In the genomic region with DNA sequence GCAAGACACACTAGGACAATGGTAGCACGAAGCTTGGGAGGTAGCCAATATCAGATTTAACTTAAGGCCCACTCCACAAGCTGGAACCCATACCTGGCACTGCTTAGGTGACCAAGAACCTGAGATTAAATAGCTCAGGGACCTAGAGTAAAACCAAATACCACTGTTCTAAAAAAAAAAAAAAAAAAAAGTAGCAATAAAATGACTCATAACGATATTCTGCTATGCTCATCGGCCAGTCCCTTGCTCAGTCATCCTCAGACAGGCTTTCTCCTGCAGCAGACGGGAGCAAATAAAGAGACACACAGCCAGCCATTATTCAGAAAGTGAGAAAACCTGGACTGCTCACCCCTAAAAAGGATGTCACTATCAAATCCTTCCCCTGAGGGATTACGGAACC, we compare ENCODE assay signal across 23 mouse cellular contexts. TPM values are rescaled to one million over a fixed set of nuclear protein-coding genes. Genes with fewer than 3 reads are reported as not detected.
A peak's percentile ranks its signal among the peaks of the same experiment; 100 is the strongest.
DNase-seq lines count a peak whose midpoint lies in the region; ATAC-seq and TF ChIP-seq lines count a peak whose summit lies in the region.
"Had no signal": no experiment of that assay in that cellular context is flagged by ENCODE, and none has a peak within 500 bp of the region (broad histone marks: within the 10 kb centered on the region; RNA-seq: fewer than 3 reads in every experiment).

No protein-coding gene starts in this region.

- 0 out of 2 replicates have a peak overlapping the region, but pooled peaks have one; percentile 7 for H3K27ac ChIP-seq in lung, postnatal 0 days (ENCODE audit: low read length)
- H3K27ac ChIP-seq in CH12.LX (ENCODE audit: insufficient read depth, low read depth), result no peak overlapping the region
- peak overlapping the region; percentile 38; the same call in 1 of the 2 replicates for H3K27ac ChIP-seq in embryonic fibroblast, embryonic 13.5 days (ENCODE audit: insufficient read depth, low read length)

- peak; percentile 21 for DNase-seq in heart, adult 11 months
- no peak for DNase-seq in heart, postnatal 14 days
- no peak for DNase-seq in lung, postnatal 0 days (ENCODE audit: low spot score)
- DNase-seq in lung, adult 2 months, result no peak
- peak; percentile 25 for DNase-seq in CH12.LX (ENCODE audit: extremely low read depth)
- DNase-seq in urinary bladder, postnatal 10 days (ENCODE audit: low spot score), result no peak
- DNase-seq in urinary bladder, adult 18-20 months (ENCODE audit: low spot score in 2 of 2), result no peak
- DNase-seq: adrenal gland, adult 2 months; adrenal gland, adult 8-10 months; adrenal gland, postnatal 10 days; adrenal gland, postnatal 14 days; adrenal gland, postnatal 25 days; adrenal gland, postnatal 36 days; B cell, adult 2 months; cerebellum, adult 11 months; cerebellum, adult 11-12 months; cerebellum, adult 18-20 months had no signal

- no peaks in the 10 kb centered on the region for H3K9me3 ChIP-seq in lung, postnatal 0 days (ENCODE audit: low read length)
- no peaks in the 10 kb centered on the region for H3K9me3 ChIP-seq in CH12.LX (replicated peaks; ENCODE audit: low read length)

- no peaks in the 10 kb centered on the region for H3K27me3 ChIP-seq in lung, postnatal 0 days (replicated peaks; ENCODE audit: insufficient read depth, low read length)
- H3K27me3 ChIP-seq in CH12.LX (replicated peaks), result no peaks in the 10 kb centered on the region
- H3K27me3 ChIP-seq: Patski had no signal

- no peak overlapping the region for H3K4me3 ChIP-seq in lung, postnatal 0 days (ENCODE audit: low read depth, low read length)
- no peak overlapping the region for H3K4me3 ChIP-seq in lung, adult 2 months (replicated peaks; ENCODE audit: extremely low read depth, low read depth, low read length)
- no peak overlapping the region for H3K4me3 ChIP-seq in CH12.LX (replicated peaks in 1 of 3; ENCODE audit: low read depth in 2 of 3, low read length in 2 of 3, poor library complexity in 1 of 3)
- H3K4me3 ChIP-seq in embryonic fibroblast, embryonic 13.5 days (ENCODE audit: insufficient read depth, low read length), result no peak overlapping the region

- no peaks in the 10 kb centered on the region for H3K36me3 ChIP-seq in lung, postnatal 0 days (ENCODE audit: insufficient read depth, low read length)
- no peaks in the 10 kb centered on the region for H3K36me3 ChIP-seq in CH12.LX (replicated peaks in 1 of 2; ENCODE audit: control insufficient read depth in 1 of 2, insufficient read depth in 1 of 2, low read length in 1 of 2)
- H3K36me3 ChIP-seq: G1E had no signal

- no peaks in the 10 kb centered on the region for H3K79me2 ChIP-seq in CH12.LX (replicated peaks; ENCODE audit: control insufficient read depth, extremely low read depth, insufficient read depth, poor library complexity, severe bottlenecking)

- no peak for TF ChIP-seq POLR2A in lung, adult 2 months (IDR thresholded peaks at IDR 0.05; ENCODE audit: borderline replicate concordance, extremely low read depth, low read depth, low read length)
- no peak for TF ChIP-seq POLR2A in CH12.LX (IDR thresholded peaks at IDR 0.05; ENCODE audit: low read depth, low read length)
- TF ChIP-seq POLR2A in embryonic fibroblast, embryonic 13.5 days (IDR thresholded peaks at IDR 0.05; ENCODE audit: low read depth, low read length), result no peak

- intact Hi-C loops in heart, postnatal 14 days (cut with DNase I), result no loop called here

- no peak for ATAC-seq in lung, postnatal 0 days
- ATAC-seq: activated CD4-positive, CD25-positive, alpha-beta regulatory T cell, adult 4 months; CD4-positive, CD25-positive, alpha-beta regulatory T cell, adult 4 months; Patski had no signal

- TF ChIP-seq CTCF in lung, postnatal 0 days (IDR thresholded peaks at IDR 0.05), result no peak
- no peak for TF ChIP-seq CTCF in lung, adult 2 months (IDR thresholded peaks at IDR 0.05; ENCODE audit: insufficient read depth, low read length)
- no peak for TF ChIP-seq CTCF in CH12.LX (conservative IDR thresholded peaks at IDR 0.05 in 1 of 2, IDR thresholded peaks at IDR 0.05 in 1 of 2; ENCODE audit: low read depth in 2 of 2, low read length in 2 of 2)
- no peak for TF ChIP-seq CTCF in embryonic fibroblast, embryonic 13.5 days (IDR thresholded peaks at IDR 0.05; ENCODE audit: borderline replicate concordance, insufficient read depth, low read length)

- in situ Hi-C loops in CH12.LX (cut with MboI; ENCODE audit: low pct_ligation_motif_present, low pct_unique_long_range_greater_than_20kb, low sequenced_read_pairs), result no loop called here

- H3K9ac ChIP-seq in lung, postnatal 0 days (replicated peaks; ENCODE audit: low read depth), result no peak overlapping the region
- no peak overlapping the region for H3K9ac ChIP-seq in CH12.LX (ENCODE audit: insufficient read depth, low read depth)

- no peak for TF ChIP-seq RAD21 in CH12.LX (IDR thresholded peaks at IDR 0.05; ENCODE audit: low read depth, low read length)

- peaks cover 20% of the 10 kb centered on the region for H3K4me1 ChIP-seq in lung, postnatal 0 days (ENCODE audit: insufficient read depth, low read depth, low read length)
- H3K4me1 ChIP-seq in lung, adult 2 months (ENCODE audit: control insufficient read depth, insufficient read depth, low read length), result peaks cover 20% of the 10 kb centered on the region; the same call in 1 of the 2 replicates
- peaks cover 2 to 12% of the 10 kb centered on the region in 2 experiments; a peak in 2 of 4 replicates for H3K4me1 ChIP-seq in CH12.LX (ENCODE audit: control insufficient read depth in 1 of 2, insufficient read depth in 2 of 2)
- H3K4me1 ChIP-seq in embryonic fibroblast, embryonic 13.5 days (ENCODE audit: control insufficient read depth, insufficient read depth, low read length), result peaks cover 3% of the 10 kb centered on the region

- H3K4me2 ChIP-seq in lung, postnatal 0 days (replicated peaks; ENCODE audit: low read depth, low read length), result no peak overlapping the region
- no peak overlapping the region for H3K4me2 ChIP-seq in CH12.LX (ENCODE audit: insufficient read depth, low read depth, poor library complexity, severe bottlenecking)

- dilution Hi-C loops in CH12.LX (cut with MboI; ENCODE audit: extremely low pct_ligation_motif_present, extremely low pct_unique_long_range_greater_than_20kb, low sequenced_read_pairs), result no loop called here

- WGBS in lung, postnatal 0 days, result 93% methylated on average over 5 of the region's 5 CpGs
- 79% methylated on average over 5 of the region's 5 CpGs for WGBS in lung, adult 2 months

- no peak for TF ChIP-seq EP300 in lung, postnatal 0 days (IDR thresholded peaks at IDR 0.05)
- TF ChIP-seq EP300 in CH12.LX (IDR thresholded peaks at IDR 0.05; ENCODE audit: low read length), result peak; percentile 35; the same call in 1 of the 2 replicates

TF ChIP-seq in CH12.LX, 34 proteins besides CTCF, POLR2A, EP300 and RAD21:
- TF ChIP-seq SIN3A (IDR thresholded peaks at IDR 0.05; ENCODE audit: low read length) (no peak), JUND (conservative IDR thresholded peaks at IDR 0.05; ENCODE audit: low read depth, low read length) (peak; percentile 71; the same call in 1 of the 2 replicates), IRF4 (IDR thresholded peaks at IDR 0.05; ENCODE audit: low read depth, low read length) (peak; percentile 76), ELF1 (IDR thresholded peaks at IDR 0.05; ENCODE audit: low read depth, low read length) (no peak), ZNF384 (IDR thresholded peaks at IDR 0.05; ENCODE audit: low read depth, low read length) (peak; percentile 93), JUN (IDR thresholded peaks at IDR 0.05; ENCODE audit: insufficient read depth, low read depth, low read length) (peak; percentile 43; the same call in 1 of the 2 replicates)

RNA-seq across cellular contexts. Expression of a gene that starts 47.9 kb away (rescaled TPM):
- 10 to 100 TPM; 48.0 to 55.1 TPM for total RNA-seq in heart, postnatal 14 days (2021)
- 48.9 and 50.4 TPM in 2 replicates for polyA plus RNA-seq in lung, postnatal 0 days (2015; fragmentation: Nextera tagmentation; extraction: Ambion mirVana)
- polyA plus RNA-seq in lung, adult 2 months (2012; rRNA removed), result 11.7 and 24.6 TPM in 2 replicates
- total RNA-seq in CH12.LX (2012; rRNA removed) (0.17 and 0.34 TPM in 2 replicates), CH12.LX (2014; rRNA removed) (0.28 and 0.40 TPM in 2 replicates)
- polyA plus RNA-seq in CH12.LX (2012; ENCODE audit: insufficient read length, low read depth), result 0.34 and 0.76 TPM in 2 replicates
- 71.9 and 88.0 TPM in 2 replicates for polyA plus RNA-seq in embryonic fibroblast, embryonic 13.5 days (2011; ENCODE audit: insufficient read length, low read depth, missing spikeins)
- total RNA-seq: MEL had no signal
- polyA plus RNA-seq: G1E had no signal

Comparison
In these comparisons a context has a peak if more than half of its experiments do, and no peak if none do; other contexts are left out.
1. DNase-seq: peak in heart, adult 11 months (single experiment) and CH12.LX (single experiment); none in heart, postnatal 14 days (0 of 2), lung, postnatal 0 days (single experiment), lung, adult 2 months (single experiment), urinary bladder, postnatal 10 days (single experiment) and urinary bladder, adult 18-20 months (0 of 2).